Mouse (Mus musculus) embryo, embryonic 10.5 days (tissue): ENCODE measurements around the gene Hgfac.
A peak's percentile ranks its signal among the peaks of the same experiment; 100 is the strongest.

Source experiments
- DNase-seq: peaks from one replicate; pipeline ENCODE4 v3.0.0-alpha.2; 2015; ENCODE audit warnings: low spot score

Hgfac gene

GRCm38 (mm10) chr5:35041268-35041829, at the start of gene Hgfac:
Gene Hgfac, plus strand, starts transcription at chr5:35041509.
- DNase-seq = no peak

- no peak for DNase-seq
These were observed 42.6 kb upstream of the Hgfac start for GRCm38 (mm10) chr5:34998754-34999153.

- no peak for DNase-seq
These were observed 42.0 kb upstream of the Hgfac start for GRCm38 (mm10) chr5:34999281-34999680.

- DNase-seq = no peak
These were observed 41.0 kb upstream of the Hgfac start for GRCm38 (mm10) chr5:35000323-35000722.

- no peak for DNase-seq
These were observed 40.2 kb upstream of the Hgfac start for GRCm38 (mm10) chr5:35001144-35001543.

GRCm38 (mm10) chr5:35003611-35004162, 37.6 kb upstream of the Hgfac start:
- no peak for DNase-seq

GRCm38 (mm10) chr5:35004769-35005168, 36.5 kb upstream of the Hgfac start:
- DNase-seq = no peak

GRCm38 (mm10) chr5:35005659-35006058, 35.6 kb upstream of the Hgfac start:
- no peak for DNase-seq

GRCm38 (mm10) chr5:35006599-35006998, 34.7 kb upstream of the Hgfac start:
- no peak for DNase-seq

GRCm38 (mm10) chr5:35009163-35009562, 32.1 kb upstream of the Hgfac start:
- no peak for DNase-seq

- DNase-seq = no peak
These were observed 30.7 kb upstream of the Hgfac start for GRCm38 (mm10) chr5:35010656-35011055.

- no peak for DNase-seq
These were observed 30.0 kb upstream of the Hgfac start for GRCm38 (mm10) chr5:35011156-35011923.

- DNase-seq = no peak
These were observed 27.3 kb upstream of the Hgfac start for GRCm38 (mm10) chr5:35014036-35014435.

GRCm38 (mm10) chr5:35019673-35020300, 21.5 kb upstream of the Hgfac start:
- DNase-seq = no peak

GRCm38 (mm10) chr5:35020410-35021241, 20.7 kb upstream of the Hgfac start:
- no peak for DNase-seq

- DNase-seq = peak; percentile 66
These were observed 16.3 kb upstream of the Hgfac start for GRCm38 (mm10) chr5:35024975-35025374.

GRCm38 (mm10) chr5:35029303-35029702, 12.0 kb upstream of the Hgfac start:
- DNase-seq = no peak

- no peak for DNase-seq
These were observed 11.6 kb upstream of the Hgfac start for GRCm38 (mm10) chr5:35029755-35030154.

- DNase-seq = no peak
These were observed 8.2 kb upstream of the Hgfac start for GRCm38 (mm10) chr5:35033068-35033467.

GRCm38 (mm10) chr5:35033619-35034018, 7.7 kb upstream of the Hgfac start:
- DNase-seq = no peak

- DNase-seq = no peak
These were observed 6.2 kb upstream of the Hgfac start for GRCm38 (mm10) chr5:35035141-35035540.

GRCm38 (mm10) chr5:35035795-35036194, 5.5 kb upstream of the Hgfac start:
- no peak for DNase-seq
